Mouse (Mus musculus) kidney, adult 9 months (tissue): ENCODE measurements around the gene Hist1h2ad.
"Not testable (repeated sequence)": the region's sequence is repeated elsewhere in the genome, so short reads cannot be mapped to it uniquely, and the experiment has no call there.

ENCODE experiments used
- DNase-seq: peaks from one replicate; pipeline ENCODE4 v3.0.0; 2022

Gene Hist1h2ad

DNA sequence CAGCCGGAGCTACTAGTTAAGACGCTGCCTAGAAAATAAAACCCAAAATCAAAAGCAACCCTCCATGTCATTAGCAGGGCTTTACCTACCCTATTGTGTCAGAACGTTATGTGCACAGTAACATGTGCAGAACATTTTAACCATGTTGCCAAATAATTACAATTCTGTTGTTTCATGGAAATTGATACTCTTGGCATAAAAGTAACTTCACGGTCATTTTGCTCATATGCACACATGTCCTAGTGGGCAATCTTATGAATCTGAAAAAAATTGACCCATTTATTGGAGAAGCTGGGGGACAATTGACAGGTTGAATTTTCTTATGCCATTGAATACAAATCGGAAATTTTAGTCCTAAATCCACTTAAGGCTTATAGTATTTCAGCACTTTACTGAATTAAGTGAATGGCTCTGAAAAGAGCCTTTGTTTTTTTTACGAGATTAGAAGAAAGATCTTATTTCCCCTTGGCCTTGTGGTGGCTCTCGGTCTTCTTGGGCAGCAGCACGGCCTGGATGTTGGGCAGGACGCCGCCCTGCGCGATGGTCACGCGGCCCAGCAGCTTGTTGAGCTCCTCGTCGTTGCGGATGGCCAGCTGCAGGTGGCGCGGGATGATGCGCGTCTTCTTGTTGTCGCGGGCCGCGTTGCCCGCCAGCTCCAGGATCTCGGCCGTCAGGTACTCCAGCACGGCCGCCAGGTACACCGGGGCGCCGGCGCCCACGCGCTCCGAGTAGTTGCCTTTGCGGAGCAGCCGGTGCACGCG lies 3.7 kb upstream of the Hist1h2ad start:
- not testable (repeated sequence) for DNase-seq

DNA sequence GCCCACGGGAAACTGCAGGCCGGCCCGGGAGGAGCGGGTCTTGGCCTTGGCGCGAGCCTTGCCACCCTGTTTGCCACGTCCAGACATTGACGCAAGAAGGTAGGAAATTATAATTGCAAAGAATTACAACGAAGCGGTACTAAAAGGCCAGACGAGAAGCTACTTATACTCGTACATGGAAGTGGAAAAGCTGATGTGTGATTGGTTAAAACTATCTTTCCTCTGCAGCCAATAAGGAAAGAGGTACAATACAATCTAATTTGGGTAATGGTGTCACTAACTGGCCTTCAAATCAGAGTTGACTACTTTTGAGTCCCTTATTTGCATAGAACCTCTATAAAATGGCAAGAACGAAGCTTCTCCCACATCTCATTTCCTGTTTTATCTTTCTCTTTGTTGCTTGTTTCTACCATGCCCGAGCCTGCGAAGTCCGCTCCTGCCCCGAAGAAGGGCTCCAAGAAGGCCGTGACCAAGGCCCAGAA lies 3.1 kb upstream of the Hist1h2ad start, which contains the start of the genes Hist1h2ae and Hist1h2bg:
Hist1h2ae (minus strand) TSS at position 199 of the 482 bp plus-strand sequence.
Hist1h2bg (plus strand) TSS at position 375 of the 482 bp plus-strand sequence.
- peak; percentile 74 for DNase-seq

DNA sequence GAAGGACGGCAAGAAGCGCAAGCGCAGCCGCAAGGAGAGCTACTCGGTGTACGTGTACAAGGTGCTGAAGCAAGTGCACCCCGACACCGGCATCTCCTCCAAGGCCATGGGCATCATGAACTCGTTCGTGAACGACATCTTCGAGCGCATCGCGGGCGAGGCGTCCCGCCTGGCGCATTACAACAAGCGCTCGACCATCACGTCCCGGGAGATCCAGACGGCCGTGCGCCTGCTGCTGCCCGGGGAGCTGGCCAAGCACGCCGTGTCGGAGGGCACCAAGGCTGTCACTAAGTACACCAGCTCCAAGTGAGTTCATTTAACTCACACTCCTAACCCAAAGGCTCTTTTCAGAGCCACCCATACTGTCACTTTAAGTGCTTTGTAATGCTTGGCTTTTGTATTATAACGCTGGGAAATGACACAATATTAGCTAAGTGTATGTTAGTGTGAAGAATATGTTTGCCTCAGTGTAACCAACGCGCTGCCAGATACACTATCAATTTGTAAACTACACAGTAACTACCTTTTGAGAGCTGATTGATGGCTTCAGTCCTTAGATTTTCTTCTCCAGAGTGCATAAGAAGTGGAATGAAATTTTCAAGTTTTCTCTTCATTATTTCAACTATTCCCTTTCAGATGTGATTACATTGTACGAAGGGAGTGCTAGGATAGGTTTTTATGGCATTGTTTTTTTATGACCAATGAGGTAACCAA lies 2.5 kb upstream of the Hist1h2ad start:
- not testable (repeated sequence) for DNase-seq

DNA sequence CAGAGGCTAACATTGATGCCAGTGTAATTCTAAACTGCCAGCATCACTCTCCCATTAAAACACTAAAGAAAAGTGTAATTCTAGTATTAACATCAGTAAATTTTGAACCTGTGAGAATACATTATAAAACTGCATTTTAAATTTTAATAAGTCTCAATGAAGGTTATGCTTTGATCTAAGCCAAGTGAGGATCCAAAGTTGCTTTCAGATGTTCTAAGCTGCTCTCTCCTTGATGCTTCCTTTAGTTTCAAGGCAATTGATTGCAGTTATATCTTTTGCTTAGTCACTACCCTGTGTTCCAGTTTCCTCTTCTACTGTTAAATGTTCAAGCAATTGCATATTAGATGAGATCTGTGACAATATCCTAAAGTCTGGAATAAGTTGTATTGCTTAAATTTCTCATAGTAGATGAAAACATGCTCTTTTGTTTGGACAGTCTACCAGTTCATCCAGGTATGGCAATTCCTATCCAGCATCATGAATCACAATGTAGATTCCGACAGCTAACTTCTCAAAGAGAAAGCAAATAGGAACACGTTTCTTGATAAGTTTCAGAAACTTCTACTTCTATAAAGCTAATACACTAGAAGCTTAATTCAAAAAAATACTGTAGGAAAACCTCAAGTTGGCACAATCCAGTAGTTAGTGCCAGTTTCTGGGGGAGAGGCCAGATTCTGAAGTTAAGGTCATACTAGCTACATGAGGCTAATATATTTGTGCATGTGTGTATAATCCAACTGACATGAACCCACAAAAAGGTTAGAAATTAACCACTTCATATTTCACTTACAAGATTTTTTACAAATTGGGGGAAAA lies 1.8 kb upstream of the Hist1h2ad start:
- DNase-seq: no peak

DNA sequence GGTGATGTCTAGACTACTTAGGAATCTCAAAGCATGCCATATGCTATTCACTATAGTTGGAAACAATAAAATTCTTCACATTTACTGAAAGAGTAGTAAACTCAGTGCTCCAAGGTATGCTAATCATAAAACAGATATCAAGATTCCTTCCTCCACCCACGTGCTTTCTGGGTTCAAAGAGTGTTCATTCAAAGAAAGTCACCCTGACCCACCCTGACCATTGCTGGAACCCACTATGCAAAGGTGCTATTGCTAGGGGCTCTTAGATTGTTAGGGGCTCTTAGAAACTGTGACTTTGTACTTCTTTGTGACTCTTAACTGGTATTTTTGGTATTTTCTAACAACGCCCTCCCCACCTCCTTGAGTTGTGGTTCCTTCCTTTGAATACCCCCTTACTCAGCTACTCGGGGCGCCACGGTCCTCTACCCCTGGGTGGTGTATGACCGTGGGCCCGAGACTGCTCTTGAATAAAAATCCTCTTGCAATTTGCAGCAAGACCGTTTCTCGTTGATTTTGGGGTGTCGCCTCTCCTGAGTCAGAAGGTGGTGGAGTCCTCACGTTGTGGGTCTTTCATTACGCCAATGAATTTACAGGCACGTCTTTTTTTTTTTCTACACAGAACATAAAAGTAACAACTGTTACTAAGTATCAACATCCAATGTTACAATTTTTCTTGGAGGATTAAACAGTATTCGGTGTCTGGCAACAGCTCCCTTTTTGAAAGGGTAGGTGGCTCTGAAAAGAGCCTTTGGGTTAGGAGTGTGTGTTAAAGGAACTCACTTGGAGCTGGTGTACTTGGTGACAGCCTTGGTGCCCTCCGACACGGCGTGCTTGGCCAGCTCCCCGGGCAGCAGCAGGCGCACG lies 915 bp upstream of the Hist1h2ad start:
- not testable (repeated sequence) for DNase-seq

DNA sequence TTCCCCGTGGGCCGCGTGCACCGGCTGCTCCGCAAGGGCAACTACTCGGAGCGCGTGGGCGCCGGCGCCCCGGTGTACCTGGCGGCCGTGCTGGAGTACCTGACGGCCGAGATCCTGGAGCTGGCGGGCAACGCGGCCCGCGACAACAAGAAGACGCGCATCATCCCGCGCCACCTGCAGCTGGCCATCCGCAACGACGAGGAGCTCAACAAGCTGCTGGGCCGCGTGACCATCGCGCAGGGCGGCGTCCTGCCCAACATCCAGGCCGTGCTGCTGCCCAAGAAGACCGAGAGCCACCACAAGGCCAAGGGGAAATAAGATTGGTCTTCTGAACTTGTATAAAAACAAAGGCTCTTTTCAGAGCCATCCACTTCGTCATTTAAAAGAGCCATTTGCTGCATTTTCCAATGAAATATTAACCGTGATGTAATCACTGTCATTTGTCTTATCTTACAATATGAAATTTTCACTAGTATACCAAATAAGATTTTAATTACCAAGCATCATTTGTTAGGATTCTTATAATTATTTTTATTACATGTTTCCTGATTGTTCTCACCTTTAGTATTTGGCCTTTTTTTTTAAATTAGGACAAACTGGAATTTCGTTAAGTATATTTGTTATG lies 477 bp downstream of the Hist1h2ad start:
- not testable (repeated sequence) for DNase-seq

DNA sequence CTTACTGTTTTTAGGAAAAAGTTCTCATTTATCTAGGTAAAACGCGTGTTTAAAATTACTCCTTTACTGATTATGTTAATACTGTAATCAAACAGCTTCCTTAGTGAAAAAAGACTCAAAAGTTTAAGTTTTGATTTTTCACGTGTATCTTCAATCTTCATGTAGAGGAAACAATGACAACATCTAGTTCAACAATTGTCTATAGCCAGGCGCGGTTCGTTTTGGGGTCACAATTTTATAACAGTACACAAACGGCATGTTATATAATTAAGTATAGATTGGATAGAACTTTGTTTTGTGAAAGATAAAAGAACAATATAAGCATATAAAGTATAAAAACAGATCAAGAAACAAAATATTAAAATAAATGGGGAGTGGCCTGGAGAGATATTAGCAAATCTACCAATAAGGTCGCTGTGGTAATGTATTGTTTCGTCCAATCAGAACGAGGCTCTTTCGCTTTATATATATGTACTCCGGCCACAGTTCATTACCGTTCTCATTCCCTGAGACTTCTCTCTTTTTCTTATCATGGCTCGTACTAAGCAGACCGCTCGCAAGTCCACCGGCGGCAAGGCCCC lies 1.2 kb downstream of the Hist1h2ad start, which contains the start of gene Hist1h3d:
Hist1h3d (plus strand) TSS at position 493 of the 581 bp plus-strand sequence.
- DNase-seq: peak; percentile 32

DNA sequence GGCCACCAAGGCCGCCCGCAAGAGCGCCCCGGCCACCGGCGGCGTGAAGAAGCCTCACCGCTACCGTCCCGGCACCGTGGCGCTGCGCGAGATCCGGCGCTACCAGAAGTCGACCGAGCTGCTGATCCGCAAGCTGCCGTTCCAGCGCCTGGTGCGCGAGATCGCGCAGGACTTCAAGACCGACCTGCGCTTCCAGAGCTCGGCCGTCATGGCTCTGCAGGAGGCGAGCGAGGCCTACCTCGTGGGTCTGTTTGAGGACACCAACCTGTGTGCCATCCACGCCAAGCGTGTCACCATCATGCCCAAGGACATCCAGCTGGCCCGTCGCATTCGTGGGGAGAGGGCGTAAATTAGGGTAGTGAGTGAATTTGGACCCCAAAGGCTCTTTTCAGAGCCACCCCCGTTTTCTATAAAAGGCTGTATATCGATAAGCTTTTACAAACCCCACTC lies 1.7 kb downstream of the Hist1h2ad start:
- not testable (repeated sequence) for DNase-seq

DNA sequence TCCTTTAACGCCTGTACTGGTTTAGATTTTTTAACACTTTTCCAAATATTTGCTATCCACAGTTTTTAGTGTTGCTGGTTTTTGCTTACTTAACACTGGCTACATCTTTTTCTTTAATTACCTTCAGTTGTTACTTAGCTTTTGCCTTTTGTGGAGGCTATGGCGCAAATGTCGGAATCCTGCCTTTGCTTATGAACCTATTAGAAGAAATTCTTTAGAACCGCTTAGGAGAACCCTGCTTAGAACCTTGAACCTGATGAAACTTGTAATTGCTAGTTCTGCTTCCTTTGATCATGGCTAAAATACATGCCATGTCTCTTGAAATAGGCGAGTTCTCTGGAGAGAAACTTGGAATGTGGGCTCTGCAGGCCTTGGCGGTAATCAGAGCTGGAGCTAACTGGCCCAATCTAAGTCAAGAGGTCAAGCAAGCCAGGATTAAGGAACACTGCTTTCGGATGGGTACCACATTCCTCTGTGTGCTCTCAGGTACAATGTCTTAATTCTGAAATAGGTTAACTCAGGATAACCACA lies 2.2 kb downstream of the Hist1h2ad start:
- no peak for DNase-seq

DNA sequence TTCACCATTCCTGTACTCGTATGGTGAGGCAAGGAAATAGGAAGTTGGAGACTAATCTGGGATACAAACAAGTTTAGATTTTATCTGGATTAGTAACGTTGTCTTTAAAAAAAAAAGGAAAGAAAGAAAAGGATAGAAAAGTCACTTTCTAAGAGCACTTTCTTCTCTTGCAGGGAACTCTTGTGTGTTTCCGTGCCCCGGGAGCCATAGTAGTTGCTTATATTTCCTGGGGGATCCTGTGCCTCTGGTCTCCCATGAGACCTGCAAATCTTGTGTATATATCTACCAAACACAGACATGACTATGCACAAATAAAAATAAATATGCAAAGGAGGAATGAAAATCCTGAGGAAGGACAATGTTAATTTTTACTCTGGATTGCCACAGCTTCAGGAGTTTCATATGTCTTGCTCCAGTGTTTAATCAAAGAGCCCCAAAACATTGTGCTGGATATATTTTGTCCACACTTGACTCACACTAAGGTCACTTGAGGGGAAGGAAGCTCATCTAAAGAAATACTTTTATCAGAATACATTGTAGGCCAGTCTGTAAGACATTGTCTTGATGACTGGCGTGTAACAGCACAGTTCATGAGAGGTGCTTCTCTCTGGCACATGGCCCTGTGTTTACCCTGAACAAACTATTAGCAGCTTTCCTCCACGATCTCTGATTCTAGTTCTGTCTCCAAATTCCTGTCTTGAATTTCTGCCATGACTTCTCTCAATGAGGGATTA lies 2.9 kb downstream of the Hist1h2ad start:
- DNase-seq: no peak

DNA sequence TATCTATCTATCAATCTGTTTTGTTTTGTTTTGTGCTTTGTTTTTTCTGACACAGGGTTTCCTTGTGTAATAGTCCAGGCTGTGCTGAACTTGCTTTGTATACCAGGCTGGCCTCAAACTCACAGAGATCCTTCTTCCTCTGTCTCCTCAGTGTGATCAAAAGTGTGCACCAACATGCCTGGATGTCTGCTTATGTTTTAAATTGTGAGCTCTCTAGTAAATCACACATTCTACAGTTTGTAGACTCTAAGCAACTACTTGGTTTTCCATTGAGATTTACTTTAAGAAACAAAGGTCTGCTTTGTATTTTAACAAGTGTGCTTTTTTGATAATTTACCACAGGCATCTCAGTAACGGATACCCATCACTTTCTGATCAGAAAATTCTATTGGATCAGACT lies 3.7 kb downstream of the Hist1h2ad start:
- no peak for DNase-seq

DNA sequence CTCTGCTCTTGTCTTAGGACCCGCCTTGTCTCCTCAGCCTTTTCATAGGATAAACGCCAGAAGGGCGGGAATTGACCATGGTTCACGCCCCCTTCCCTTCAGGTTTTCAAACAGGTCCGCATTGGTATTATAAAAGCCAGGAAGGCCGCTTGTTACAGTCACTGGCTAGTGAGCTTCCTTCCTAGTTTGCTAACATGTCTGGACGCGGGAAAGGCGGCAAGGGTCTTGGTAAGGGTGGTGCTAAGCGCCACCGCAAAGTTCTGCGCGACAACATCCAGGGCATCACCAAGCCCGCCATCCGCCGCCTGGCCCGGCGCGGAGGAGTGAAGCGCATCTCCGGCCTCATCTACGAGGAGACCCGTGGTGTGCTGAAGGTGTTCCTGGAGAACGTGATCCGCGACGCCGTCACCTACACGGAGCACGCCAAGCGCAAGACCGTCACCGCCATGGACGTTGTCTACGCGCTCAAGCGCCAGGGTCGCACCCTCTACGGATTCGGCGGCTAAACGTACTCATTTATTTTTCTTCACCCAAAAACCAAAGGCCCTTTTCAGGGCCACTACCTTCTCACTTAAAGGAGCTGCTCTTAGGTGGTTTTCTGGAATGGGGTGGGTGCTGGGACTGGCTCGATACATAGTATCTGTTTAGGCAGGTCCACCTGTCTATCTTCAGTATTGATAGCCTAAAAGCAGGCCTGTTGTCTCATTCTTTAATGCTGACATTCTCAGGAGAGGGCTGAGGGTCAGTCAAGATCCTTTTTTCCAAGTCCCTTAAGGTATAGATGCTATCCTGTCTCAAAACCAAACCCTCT lies 7.4 kb downstream of the Hist1h2ad start, which contains the start of gene Hist1h4d:
Hist1h4d (plus strand) TSS at position 191 of the 811 bp plus-strand sequence.
- DNase-seq: peak; percentile 98

DNA sequence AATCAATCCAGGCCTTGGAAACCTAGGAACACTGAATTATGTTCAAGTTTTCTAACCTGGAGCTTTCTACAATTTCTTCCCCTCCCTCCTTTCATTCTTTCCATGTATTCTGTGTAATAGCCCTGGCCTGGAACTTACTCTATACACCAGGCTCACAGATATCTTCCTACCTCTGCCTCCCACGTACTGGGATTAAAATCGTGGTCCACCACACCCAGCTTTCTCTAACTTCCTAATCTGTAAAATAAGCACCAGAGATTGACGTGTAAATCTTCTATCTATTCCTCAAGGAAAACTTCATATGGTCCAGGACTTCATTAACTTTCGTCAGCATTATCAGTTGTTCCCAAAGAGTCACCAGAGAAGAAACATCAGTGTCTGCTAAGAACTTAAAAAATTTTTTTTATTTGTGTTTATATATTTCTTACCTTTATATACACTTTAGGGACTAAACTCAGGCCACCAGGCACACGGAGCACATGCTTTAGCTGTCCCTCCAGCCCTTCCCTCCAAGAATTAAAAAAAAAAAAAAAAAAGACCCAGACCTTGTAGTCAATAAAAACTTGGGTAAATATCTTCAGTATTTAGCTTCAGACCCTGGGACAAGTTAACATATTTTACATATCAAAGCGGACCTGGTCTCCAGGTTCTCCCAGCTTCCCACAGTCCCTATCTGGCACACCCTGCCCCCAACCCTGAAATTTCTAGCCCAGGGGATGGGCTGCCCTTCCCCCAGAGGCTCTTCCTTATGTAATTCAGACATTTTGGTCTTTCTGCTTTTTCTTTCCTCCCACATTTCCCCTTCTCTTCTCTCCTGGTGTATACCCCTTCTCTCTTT lies 8.3 kb downstream of the Hist1h2ad start:
- DNase-seq: no peak

DNA sequence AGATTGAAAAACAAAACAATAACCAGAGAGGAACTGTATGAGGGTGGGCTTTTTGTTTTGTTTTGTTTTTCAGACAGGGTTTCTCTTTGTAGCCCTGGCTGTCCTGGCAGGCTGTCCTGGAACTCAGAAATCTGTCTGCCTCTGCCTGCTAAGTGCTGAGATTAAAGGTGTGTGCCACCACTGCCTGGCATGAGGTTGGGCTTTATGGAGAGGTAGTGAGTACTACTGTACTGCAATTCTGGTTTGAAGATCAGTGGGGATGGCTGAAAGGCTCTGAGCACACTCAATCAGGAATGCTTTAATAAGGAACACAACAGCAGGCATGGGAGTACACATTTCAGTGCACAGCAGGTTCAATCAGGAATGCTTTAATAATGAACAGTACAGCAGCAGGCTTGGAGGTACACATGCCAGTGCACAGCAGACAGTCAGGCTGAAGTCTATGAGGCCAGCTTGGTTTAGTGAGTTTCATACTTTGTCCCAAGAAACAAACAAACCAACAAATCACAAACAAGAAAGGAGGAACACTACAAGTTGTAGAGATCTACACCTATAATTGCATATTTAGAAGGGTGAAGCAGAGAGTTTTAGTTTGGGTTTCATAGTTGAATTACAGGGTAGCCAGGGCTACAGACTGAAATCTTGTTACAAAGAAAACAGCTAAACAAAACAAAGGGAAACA lies 9.3 kb downstream of the Hist1h2ad start:
- no peak for DNase-seq

DNA sequence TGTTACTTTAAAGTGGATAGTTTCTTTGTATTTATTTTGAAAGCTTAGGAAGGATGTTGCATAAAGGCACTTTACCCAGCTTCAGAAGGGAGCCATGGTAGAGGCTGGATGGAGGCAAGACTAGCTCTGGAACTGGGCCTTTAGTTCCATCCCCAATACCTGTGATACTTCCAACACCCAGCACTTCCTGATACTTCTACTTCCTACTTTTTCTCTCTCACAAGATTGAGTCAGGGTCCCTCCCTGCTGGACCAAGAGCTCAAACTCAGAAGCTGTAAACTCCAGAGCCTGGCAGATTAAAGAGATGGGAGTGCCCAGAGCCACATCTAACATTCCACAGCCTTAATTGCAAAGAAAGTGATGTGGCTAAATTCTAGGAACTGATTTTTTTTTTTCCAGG lies 10.2 kb downstream of the Hist1h2ad start:
- DNase-seq: no peak

DNA sequence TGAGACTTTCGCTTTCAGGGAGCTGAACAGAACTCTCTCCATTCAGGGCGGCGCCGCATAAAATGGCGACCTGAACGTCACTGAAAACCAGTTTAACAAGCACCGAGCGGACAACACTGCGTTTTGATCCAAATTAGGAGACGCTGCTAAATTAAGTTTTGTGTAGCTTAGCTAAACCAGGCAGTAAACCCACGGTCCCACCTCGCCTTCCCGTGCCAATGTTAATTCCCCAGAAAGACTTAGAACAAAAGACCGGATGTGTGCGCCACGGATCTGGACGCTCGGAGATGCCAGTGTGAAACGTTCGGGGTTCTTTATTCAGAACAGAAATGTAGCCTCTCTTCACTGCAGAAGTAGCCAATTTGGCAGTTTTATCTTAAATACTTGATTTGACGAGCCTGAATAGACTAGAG lies 10.9 kb downstream of the Hist1h2ad start:
- DNase-seq: peak; percentile 70

DNA sequence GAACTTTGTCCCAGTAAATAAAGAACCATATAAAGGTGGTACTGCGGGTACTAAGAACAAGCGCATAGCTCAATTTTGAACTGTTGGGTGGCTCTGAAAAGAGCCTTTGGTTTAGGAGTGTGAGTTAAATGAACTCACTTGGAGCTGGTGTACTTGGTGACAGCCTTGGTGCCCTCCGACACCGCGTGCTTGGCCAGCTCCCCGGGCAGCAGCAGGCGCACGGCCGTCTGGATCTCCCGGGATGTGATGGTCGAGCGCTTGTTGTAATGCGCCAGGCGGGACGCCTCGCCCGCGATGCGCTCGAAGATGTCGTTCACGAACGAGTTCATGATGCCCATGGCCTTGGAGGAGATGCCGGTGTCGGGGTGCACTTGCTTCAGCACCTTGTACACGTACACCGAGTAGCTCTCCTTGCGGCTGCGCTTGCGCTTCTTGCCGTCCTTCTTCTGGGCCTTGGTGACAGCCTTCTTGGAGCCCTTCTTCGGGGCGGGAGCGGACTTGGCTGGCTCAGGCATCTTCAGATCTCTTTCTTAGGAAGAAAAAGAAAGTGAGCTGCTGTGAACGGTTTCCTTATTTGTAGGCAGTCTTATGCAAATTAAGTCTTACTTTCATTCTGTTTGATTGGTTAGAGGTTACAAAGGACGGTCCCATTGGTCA lies 11.4 kb downstream of the Hist1h2ad start:
- DNase-seq: peak; percentile 85
